Mouse (Mus musculus): ENCODE measurements around the gene Zc3h12c. TPM values are rescaled to one million over a fixed set of nuclear protein-coding genes. Genes with fewer than 3 reads are reported as not detected.

Gene Zc3h12c
- polyA plus RNA-seq, 1 experiment: 6.6 TPM

- DNase-seq: no peak
- Histone ChIP-seq H3K27ac (ENCODE audit: insufficient read depth, low read length) (no peak overlapping the region), H3K4me1 (ENCODE audit: control insufficient read depth, insufficient read depth, low read length) (no peaks in the 10 kb centered on the region), H3K4me3 (replicated peaks; ENCODE audit: insufficient read depth, low read depth, low read length) (no peak overlapping the region), H3K27me3 (ENCODE audit: control insufficient read depth, insufficient read depth, low read length) (no peaks in the 10 kb centered on the region)
- TF ChIP-seq CTCF (IDR thresholded peaks at IDR 0.05; ENCODE audit: borderline replicate concordance, insufficient read depth, low read depth, low read length) (no peak), POLR2A (IDR thresholded peaks at IDR 0.05; ENCODE audit: borderline replicate concordance, insufficient read depth, low read length) (no peak)
- 93% methylated on average over 3 of the region's 3 CpGs for WGBS
These were observed 57.6 kb downstream of the Zc3h12c start for GRCm38 (mm10) chr9:52110738-52111137.

- no peak overlapping the region for H3K4me3 ChIP-seq (replicated peaks; ENCODE audit: insufficient read depth, low read depth, low read length)
- 100% methylated on average over 3 of the region's 3 CpGs for WGBS
- TF ChIP-seq POLR2A (IDR thresholded peaks at IDR 0.05; ENCODE audit: borderline replicate concordance, insufficient read depth, low read length): no peak
- TF ChIP-seq CTCF (IDR thresholded peaks at IDR 0.05; ENCODE audit: borderline replicate concordance, insufficient read depth, low read depth, low read length): no peak
These were observed 61.2 kb downstream of the Zc3h12c start for GRCm38 (mm10) chr9:52107161-52107560.

DNA sequence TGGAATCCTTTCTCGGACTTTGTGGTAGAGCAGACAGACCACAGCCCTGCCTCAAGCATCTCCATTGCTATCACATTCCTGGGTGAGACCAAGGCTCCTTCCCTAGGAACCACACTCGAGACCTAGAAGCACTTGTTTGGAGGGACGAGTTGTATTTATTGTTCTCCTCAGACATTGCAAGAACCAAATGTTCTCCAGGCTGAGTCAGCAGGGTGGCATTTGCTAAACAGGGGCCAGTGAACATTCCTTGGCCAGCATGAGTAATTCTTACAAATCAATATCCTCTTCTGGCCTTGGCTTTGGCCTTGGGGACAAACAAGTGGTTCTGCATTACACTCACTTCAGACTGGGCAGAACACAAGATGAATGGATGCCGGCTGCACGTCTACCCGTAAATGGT lies 62.9 kb downstream of the Zc3h12c start:
- TF ChIP-seq POLR2A (IDR thresholded peaks at IDR 0.05; ENCODE audit: borderline replicate concordance, insufficient read depth, low read length): no peak
- no peak for TF ChIP-seq CTCF (IDR thresholded peaks at IDR 0.05; ENCODE audit: borderline replicate concordance, insufficient read depth, low read depth, low read length)
- no peak overlapping the region for H3K27ac ChIP-seq (ENCODE audit: insufficient read depth, low read length)
- no peak for DNase-seq
- peaks cover 4% of the 10 kb centered on the region for H3K4me1 ChIP-seq (ENCODE audit: control insufficient read depth, insufficient read depth, low read length)
- H3K4me3 ChIP-seq (replicated peaks; ENCODE audit: insufficient read depth, low read depth, low read length): no peak overlapping the region
- H3K27me3 ChIP-seq (ENCODE audit: control insufficient read depth, insufficient read depth, low read length): no peaks in the 10 kb centered on the region
- WGBS: 85% methylated on average over 6 of the region's 6 CpGs

More at GRCm38 (mm10) chr9:52107161-52107560, 61.2 kb downstream of the Zc3h12c start:
- peaks cover 3% of the 10 kb centered on the region for H3K4me1 ChIP-seq (ENCODE audit: control insufficient read depth, insufficient read depth, low read length)
- no peak for DNase-seq
- no peak overlapping the region for H3K27ac ChIP-seq (ENCODE audit: insufficient read depth, low read length)
- H3K27me3 ChIP-seq (ENCODE audit: control insufficient read depth, insufficient read depth, low read length): no peaks in the 10 kb centered on the region

GRCm38 (mm10) chr9:52104225-52104615 lies 64.2 kb downstream of the Zc3h12c start:
- H3K27me3 ChIP-seq (ENCODE audit: control insufficient read depth, insufficient read depth, low read length): no peaks in the 10 kb centered on the region
- H3K27ac ChIP-seq (ENCODE audit: insufficient read depth, low read length): no peak overlapping the region
- peaks cover 4% of the 10 kb centered on the region for H3K4me1 ChIP-seq (ENCODE audit: control insufficient read depth, insufficient read depth, low read length)
- TF ChIP-seq CTCF (IDR thresholded peaks at IDR 0.05; ENCODE audit: borderline replicate concordance, insufficient read depth, low read depth, low read length) (no peak), POLR2A (IDR thresholded peaks at IDR 0.05; ENCODE audit: borderline replicate concordance, insufficient read depth, low read length) (no peak)
- no peak overlapping the region for H3K4me3 ChIP-seq (replicated peaks; ENCODE audit: insufficient read depth, low read depth, low read length)
- DNase-seq: no peak
- 64% methylated on average over 8 of the region's 8 CpGs for WGBS

GRCm38 (mm10) chr9:52103448-52104224 lies 64.7 kb downstream of the Zc3h12c start:
- peaks cover 4% of the 10 kb centered on the region for H3K4me1 ChIP-seq (ENCODE audit: control insufficient read depth, insufficient read depth, low read length)
- 86% methylated on average over 9 of the region's 9 CpGs for WGBS
- H3K4me3 ChIP-seq (replicated peaks; ENCODE audit: insufficient read depth, low read depth, low read length): no peak overlapping the region
- no peaks in the 10 kb centered on the region for H3K27me3 ChIP-seq (ENCODE audit: control insufficient read depth, insufficient read depth, low read length)
- no peak overlapping the region for H3K27ac ChIP-seq (ENCODE audit: insufficient read depth, low read length)
- TF ChIP-seq CTCF (IDR thresholded peaks at IDR 0.05; ENCODE audit: borderline replicate concordance, insufficient read depth, low read depth, low read length) (no peak), POLR2A (IDR thresholded peaks at IDR 0.05; ENCODE audit: borderline replicate concordance, insufficient read depth, low read length) (no peak)
- no peak for DNase-seq

DNA sequence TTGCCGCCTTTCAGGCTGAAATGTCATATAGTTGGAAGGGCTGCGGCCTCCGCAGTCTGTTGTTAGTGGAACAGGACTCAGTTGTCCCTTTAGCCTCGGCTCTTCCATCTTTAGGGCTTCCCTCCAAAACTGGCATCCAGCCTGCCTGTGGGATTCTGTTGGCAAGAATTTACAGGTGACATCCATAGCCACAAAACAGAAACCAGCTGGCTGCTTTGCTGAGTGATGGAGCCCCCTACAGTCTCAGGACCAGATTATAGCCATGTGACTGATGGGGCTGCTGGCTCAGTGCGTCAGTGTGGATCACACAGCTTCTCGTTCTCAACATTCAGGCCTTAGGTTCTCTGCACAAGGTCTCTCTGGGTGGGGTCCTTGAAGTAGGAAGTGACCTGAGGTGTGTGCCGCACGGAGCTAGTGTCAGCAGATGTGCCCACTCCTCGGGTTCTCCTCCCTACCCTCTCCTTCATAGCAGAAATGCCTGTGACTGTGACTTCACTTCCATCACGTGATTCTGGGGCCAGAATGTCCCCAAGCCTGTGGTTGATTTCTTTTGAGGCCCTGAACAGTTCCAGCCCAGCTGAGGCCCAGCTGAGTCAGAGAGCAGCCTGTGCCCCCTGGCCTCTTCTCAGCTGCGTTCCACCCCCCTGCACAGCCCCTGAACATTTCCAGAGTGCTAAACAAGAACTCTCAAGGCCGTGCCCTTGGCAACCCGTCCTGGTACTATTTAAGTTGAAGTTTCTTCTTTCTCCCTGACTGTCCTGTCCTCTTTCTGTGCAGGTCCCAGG lies 66.1 kb downstream of the Zc3h12c start:
- TF ChIP-seq POLR2A (IDR thresholded peaks at IDR 0.05; ENCODE audit: borderline replicate concordance, insufficient read depth, low read length) (no peak), CTCF (IDR thresholded peaks at IDR 0.05; ENCODE audit: borderline replicate concordance, insufficient read depth, low read depth, low read length) (no peak; the same call in 1 of the 2 replicates)
- Histone ChIP-seq H3K4me3 (replicated peaks; ENCODE audit: insufficient read depth, low read depth, low read length) (no peak overlapping the region), H3K4me1 (ENCODE audit: control insufficient read depth, insufficient read depth, low read length) (peaks cover 4% of the 10 kb centered on the region), H3K27ac (ENCODE audit: insufficient read depth, low read length) (0 out of 2 replicates have a peak overlapping the region, but pooled peaks have one; percentile 10), H3K27me3 (ENCODE audit: control insufficient read depth, insufficient read depth, low read length) (no peaks in the 10 kb centered on the region)
- 30% methylated on average over 13 of the region's 13 CpGs for WGBS
- DNase-seq: peak; percentile 65 to 76

DNA sequence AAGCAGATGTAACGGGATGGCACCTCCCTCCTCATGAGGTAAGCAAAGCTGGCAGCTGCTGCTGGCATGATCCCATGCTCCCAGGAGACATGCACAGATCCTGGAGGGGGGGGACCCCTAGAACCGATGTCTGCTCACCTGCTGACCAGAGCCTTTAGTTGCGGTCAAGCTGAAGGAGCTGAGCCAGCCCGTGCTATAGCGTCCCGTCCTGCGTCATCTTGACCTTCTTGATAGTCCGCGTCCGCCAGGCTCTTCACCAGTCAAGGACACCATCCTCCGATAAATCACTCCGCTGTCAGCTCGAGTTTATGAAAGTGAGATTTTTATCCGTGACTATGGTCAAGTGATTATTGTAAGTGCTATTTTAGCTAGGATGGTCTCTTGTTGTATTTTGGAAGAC lies 67.9 kb downstream of the Zc3h12c start:
- no peak for DNase-seq
- Histone ChIP-seq H3K27ac (ENCODE audit: insufficient read depth, low read length) (no peak overlapping the region), H3K4me3 (replicated peaks; ENCODE audit: insufficient read depth, low read depth, low read length) (no peak overlapping the region), H3K27me3 (ENCODE audit: control insufficient read depth, insufficient read depth, low read length) (no peaks in the 10 kb centered on the region), H3K4me1 (ENCODE audit: control insufficient read depth, insufficient read depth, low read length) (peaks cover 4% of the 10 kb centered on the region)
- TF ChIP-seq CTCF (IDR thresholded peaks at IDR 0.05; ENCODE audit: borderline replicate concordance, insufficient read depth, low read depth, low read length) (no peak), POLR2A (IDR thresholded peaks at IDR 0.05; ENCODE audit: borderline replicate concordance, insufficient read depth, low read length) (no peak)
- 89% methylated on average over 14 of the region's 14 CpGs for WGBS

Data from cerebellum, adult 2 months (tissue).